Mouse (Mus musculus) CH12F3 (cell line): ENCODE data around the gene Il12rb1.

Experiments
- in situ Hi-C: fragments of 300-500 bp; cut with MboI; formaldehyde crosslinking; loops from 2 replicates; pipeline ENCODE4 v1.14.3; 2020; ENCODE audit warnings: low sequenced_read_pairs

Il12rb1 gene

GRCm38 (mm10) chr8:70797081-70798070 lies 10.9 kb upstream of the Il12rb1 start:
- in situ Hi-C loops, result no loop called here

- in situ Hi-C loops, result no loop called here
Measured at GRCm38 (mm10) chr8:70798281-70798680, 10.0 kb upstream of the Il12rb1 start.

GRCm38 (mm10) chr8:70800648-70801047 lies 7.6 kb upstream of the Il12rb1 start:
- in situ Hi-C loops, result no loop called here

GRCm38 (mm10) chr8:70801156-70801555 lies 7.1 kb upstream of the Il12rb1 start:
- in situ Hi-C loops, result no loop called here

- in situ Hi-C loops, result no loop called here
Measured at GRCm38 (mm10) chr8:70801830-70802229, 6.4 kb upstream of the Il12rb1 start.

- in situ Hi-C loops, result no loop called here
Measured at GRCm38 (mm10) chr8:70802786-70803510, 5.3 kb upstream of the Il12rb1 start.

GRCm38 (mm10) chr8:70803761-70804480 lies 4.3 kb upstream of the Il12rb1 start:
- in situ Hi-C loops, result no loop called here

GRCm38 (mm10) chr8:70804481-70805206 lies 3.6 kb upstream of the Il12rb1 start, which contains the start of gene Mast3:
Mast3 (minus strand) TSS chr8:70805054.
- in situ Hi-C loops, result no loop called here

GRCm38 (mm10) chr8:70806541-70806940 lies 1.7 kb upstream of the Il12rb1 start:
- in situ Hi-C loops, result no loop called here

GRCm38 (mm10) chr8:70807304-70807703 lies 945 bp upstream of the Il12rb1 start:
- in situ Hi-C loops, result no loop called here

- in situ Hi-C loops, result no loop called here
Measured at GRCm38 (mm10) chr8:70808955-70809701, 879 bp downstream of the Il12rb1 start.

GRCm38 (mm10) chr8:70810962-70811680 lies 2.9 kb downstream of the Il12rb1 start:
- in situ Hi-C loops, result no loop called here

GRCm38 (mm10) chr8:70812055-70812454 lies 3.8 kb downstream of the Il12rb1 start:
- in situ Hi-C loops, result no loop called here

- in situ Hi-C loops, result no loop called here
Measured at GRCm38 (mm10) chr8:70812885-70813284, 4.6 kb downstream of the Il12rb1 start.

GRCm38 (mm10) chr8:70816679-70817078 lies 8.4 kb downstream of the Il12rb1 start:
- in situ Hi-C loops, result no loop called here

- in situ Hi-C loops, result no loop called here
Measured at GRCm38 (mm10) chr8:70820101-70820935, 12.1 kb downstream of the Il12rb1 start.

- in situ Hi-C loops, result no loop called here
Measured at GRCm38 (mm10) chr8:70821399-70821962, 13.2 kb downstream of the Il12rb1 start.

- in situ Hi-C loops, result no loop called here
Measured at GRCm38 (mm10) chr8:70821992-70822391, 13.7 kb downstream of the Il12rb1 start.
